Mouse (Mus musculus): ENCODE data around the gene Nck2. TPM values are rescaled to one million over a fixed set of nuclear protein-coding genes. Genes with fewer than 3 reads are reported as not detected.

Nck2 gene
- polyA plus RNA-seq, 1 experiment from 2014 or later = 37.0 TPM

DNA sequence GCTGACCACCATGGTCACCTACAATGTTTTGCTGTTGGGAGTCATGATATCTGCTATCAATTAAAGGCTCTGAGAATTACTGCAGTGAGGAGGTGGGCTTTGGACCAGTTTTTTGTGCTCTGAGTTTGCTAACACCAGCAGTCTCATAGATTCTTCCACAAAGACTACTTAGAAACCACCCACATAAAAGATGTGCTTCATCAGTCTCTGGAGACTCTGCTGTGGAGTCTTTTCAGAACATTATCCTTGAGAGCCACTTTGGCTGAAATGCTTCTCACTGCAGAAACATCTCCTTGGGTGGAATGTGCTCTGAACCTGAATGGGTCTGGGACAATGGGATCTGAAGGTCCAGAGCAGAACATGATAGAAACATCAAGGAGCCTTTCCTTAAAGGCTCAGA lies 153.4 kb downstream of the Nck2 start:
- no peaks in the 10 kb centered on the region for H3K27me3 ChIP-seq (ENCODE audit: insufficient read depth, poor library complexity, severe bottlenecking)
- H3K36me3 ChIP-seq = no peaks in the 10 kb centered on the region
- no peak overlapping the region for H3K4me3 ChIP-seq
- no peaks in the 10 kb centered on the region for H3K4me1 ChIP-seq
- no peaks in the 10 kb centered on the region for H3K9me3 ChIP-seq
- no peak overlapping the region for H3K27ac ChIP-seq
- no peak for DNase-seq (ENCODE audit: low spot score)

DNA sequence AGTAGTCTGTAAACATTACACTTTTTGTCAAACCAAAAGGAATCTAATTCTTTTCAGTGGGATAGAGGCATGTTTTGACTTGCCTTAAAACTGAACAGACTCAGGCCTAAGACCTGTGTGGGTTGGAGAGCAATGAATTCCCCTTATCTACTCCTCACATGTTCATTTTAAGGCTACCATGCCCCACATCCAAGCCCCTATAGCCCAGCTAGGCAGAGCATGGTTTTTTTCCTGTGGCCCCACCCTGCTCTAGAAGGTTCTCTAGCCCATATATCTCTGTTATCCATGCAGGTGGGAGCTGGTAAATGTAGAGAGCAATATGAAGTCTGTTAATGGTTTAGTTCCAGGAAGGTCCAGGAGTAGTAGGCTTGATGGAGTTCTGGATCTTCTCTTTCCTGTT lies 155.1 kb downstream of the Nck2 start:
- no peaks in the 10 kb centered on the region for H3K27me3 ChIP-seq (ENCODE audit: insufficient read depth, poor library complexity, severe bottlenecking)
- no peak overlapping the region for H3K4me3 ChIP-seq
- no peak for DNase-seq (ENCODE audit: low spot score)
- H3K4me1 ChIP-seq = no peaks in the 10 kb centered on the region
- no peak overlapping the region for H3K27ac ChIP-seq
- H3K36me3 ChIP-seq = no peaks in the 10 kb centered on the region
- H3K9me3 ChIP-seq = no peaks in the 10 kb centered on the region

DNA sequence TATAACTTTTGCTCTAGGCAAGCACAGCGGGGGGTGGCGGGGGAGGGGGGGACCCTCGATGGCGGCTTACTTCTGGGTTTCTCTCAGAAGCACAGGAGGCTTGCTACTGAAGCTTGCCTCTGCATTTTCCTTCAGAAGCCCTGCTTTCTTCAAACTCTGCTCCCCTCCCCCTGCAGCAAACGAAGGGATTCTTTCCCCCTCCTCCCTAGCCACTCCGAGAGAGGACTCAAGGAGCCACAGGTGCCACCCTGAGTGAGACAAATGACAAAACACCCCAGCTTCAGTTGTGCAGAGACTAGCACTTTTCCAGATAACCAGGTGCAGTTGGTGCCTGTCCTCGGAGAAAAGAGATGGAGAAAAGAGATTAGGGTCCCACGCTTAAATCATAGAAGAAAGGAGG lies 156.7 kb downstream of the Nck2 start:
- no peaks in the 10 kb centered on the region for H3K4me1 ChIP-seq
- WGBS = 34% methylated on average over 8 of the region's 8 CpGs
- H3K27me3 ChIP-seq (ENCODE audit: insufficient read depth, poor library complexity, severe bottlenecking) = no peaks in the 10 kb centered on the region
- DNase-seq (ENCODE audit: low spot score) = no peak
- no peak overlapping the region for H3K4me3 ChIP-seq
- no peaks in the 10 kb centered on the region for H3K9me3 ChIP-seq
- H3K36me3 ChIP-seq = no peaks in the 10 kb centered on the region
- H3K27ac ChIP-seq = no peak overlapping the region

DNA sequence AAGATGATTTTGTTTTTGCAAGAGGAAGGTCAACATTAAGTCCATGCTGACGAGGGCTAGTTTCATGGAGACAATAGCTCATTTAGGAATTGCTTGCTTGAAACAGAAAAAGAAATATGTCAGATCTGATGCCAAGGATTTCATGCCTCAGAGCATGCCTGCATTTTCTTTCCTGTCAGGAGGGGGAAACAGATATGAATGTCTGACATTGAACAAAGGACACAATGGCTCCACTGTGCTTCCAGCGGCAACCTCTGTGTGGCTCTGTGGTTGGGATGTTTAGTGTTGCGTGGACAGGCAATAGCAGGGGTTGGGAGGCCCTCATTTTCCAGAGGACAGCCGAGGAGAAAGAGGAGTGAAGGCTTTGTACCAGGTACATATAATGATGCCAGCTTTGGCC lies 171.6 kb downstream of the Nck2 start:
- Histone ChIP-seq H3K4me1 (0 out of 2 replicates have a peak, but pooled peaks cover 4% of the 10 kb centered on the region), H3K36me3 (no peaks in the 10 kb centered on the region), H3K9me3 (no peaks in the 10 kb centered on the region), H3K27ac (no peak overlapping the region), H3K4me3 (no peak overlapping the region), H3K27me3 (ENCODE audit: insufficient read depth, poor library complexity, severe bottlenecking) (no peaks in the 10 kb centered on the region)
- 54% methylated on average over 4 of the region's 4 CpGs for WGBS
- peak; percentile 74 for DNase-seq (ENCODE audit: low spot score)

Other genes starting within 250 kb of the Nck2 start
- 112 and 178 TPM in 2 replicates for gene Fhl2, start 247.6 kb upstream of the Nck2 start, polyA plus RNA-seq (2016; fragmentation: Nextera tagmentation; extraction: Ambion mirVana)